Mouse (Mus musculus) lung, postnatal 0 days (tissue): ENCODE measurements at regions not wholly inside any gene's neighbourhood (a gene's known extent, or its start where the extent isn't known, plus 50 kb on each side); places are given as distances from the start of the nearest gene placed in this dataset.

Experiments
- ATAC-seq: fragments of 200-750 bp; cut with Nextera tagmentation; 2 replicates; pipeline ENCODE4 v1.8.0; 2017; ENCODE audit warnings: moderate library complexity
- DNase-seq: peaks from one replicate; pipeline ENCODE4 v3.0.0-alpha.2; 2016; ENCODE audit warnings: low spot score
- H3K27ac ChIP-seq: fragments of 300-500 bp; sonication (generic); 2 replicates; pipeline ENCODE4 v1.5.1; 2014; ENCODE audit warnings: antibody characterized with exemption, mild to moderate bottlenecking, low read length, mixed read lengths
- H3K27me3 ChIP-seq: fragments of 300-500 bp; sonication (generic); replicated peaks from 2 replicates; pipeline ENCODE4 v1.6.1; 2014; ENCODE audit warnings: low read length, mixed read lengths; ENCODE audit not compliant: insufficient read depth
- H3K36me3 ChIP-seq: fragments of 300-500 bp; sonication (generic); 2 replicates; pipeline ENCODE4 v1.6.1; 2014; ENCODE audit warnings: low read length, mixed read lengths; ENCODE audit not compliant: insufficient read depth
- H3K4me1 ChIP-seq: fragments of 300-500 bp; sonication (generic); 2 replicates; pipeline ENCODE4 v1.6.1; 2014; ENCODE audit warnings: antibody characterized with exemption, low read depth, low read length, mixed read lengths; ENCODE audit not compliant: insufficient read depth
- H3K4me2 ChIP-seq: fragments of 300-500 bp; sonication (generic); replicated peaks from 2 replicates; pipeline ENCODE4 v1.6.1; 2014; ENCODE audit warnings: low read depth, mild to moderate bottlenecking, low read length, moderate library complexity, mixed read lengths
- H3K4me3 ChIP-seq: fragments of 300-500 bp; sonication (generic); 2 replicates; pipeline ENCODE4 v1.5.1; 2014; ENCODE audit warnings: low read depth, low read length
- H3K9ac ChIP-seq: fragments of 300-500 bp; sonication (generic); replicated peaks from 2 replicates; pipeline ENCODE4 v1.6.1; 2014; ENCODE audit warnings: low read depth, mild to moderate bottlenecking
- H3K9me3 ChIP-seq: fragments of 300-500 bp; sonication (generic); 2 replicates; pipeline ENCODE4 v1.6.1; 2016; ENCODE audit warnings: low read length, mixed read lengths
- CTCF ChIP-seq: IDR thresholded peaks from 2 replicates; pipeline ENCODE4 v1.5.1; 2016; ENCODE audit warnings: antibody characterized with exemption, mild to moderate bottlenecking
- EP300 ChIP-seq: IDR thresholded peaks from 2 replicates; pipeline ENCODE4 v1.6.1; 2016; ENCODE audit warnings: antibody characterized with exemption, mild to moderate bottlenecking, control low read depth
- WGBS: fragments of 180-500 bp; shearing (Covaris S2); extraction: QIAGEN DNeasy Blood & Tissue Kit; methylation state at CpG from one replicate; pipeline ENCODE4 v1.1.7; 2014; 5-methylcytosine and 5-hydroxymethylcytosine counted together

- ATAC-seq: no peak
- no peak overlapping the region for H3K27ac ChIP-seq
- TF ChIP-seq EP300 (no peak), CTCF (0 out of 2 replicates have a peak, but pooled peaks have one; percentile 8)
- no peak overlapping the region for H3K4me3 ChIP-seq
- DNase-seq: no peak
- H3K9ac ChIP-seq: no peak overlapping the region
- WGBS: 69% methylated on average over 10 of the region's 10 CpGs
- no peaks in the 10 kb centered on the region for H3K9me3 ChIP-seq
- H3K36me3 ChIP-seq: no peaks in the 10 kb centered on the region
- peaks cover 4% of the 10 kb centered on the region; the same call in 1 of the 2 replicates for H3K4me1 ChIP-seq
- H3K4me2 ChIP-seq: no peak overlapping the region
- H3K27me3 ChIP-seq: no peaks in the 10 kb centered on the region
These were observed 144.5 kb upstream of the Dapk1 start for GRCm38 (mm10) chr13:60457277-60457676.

DNA sequence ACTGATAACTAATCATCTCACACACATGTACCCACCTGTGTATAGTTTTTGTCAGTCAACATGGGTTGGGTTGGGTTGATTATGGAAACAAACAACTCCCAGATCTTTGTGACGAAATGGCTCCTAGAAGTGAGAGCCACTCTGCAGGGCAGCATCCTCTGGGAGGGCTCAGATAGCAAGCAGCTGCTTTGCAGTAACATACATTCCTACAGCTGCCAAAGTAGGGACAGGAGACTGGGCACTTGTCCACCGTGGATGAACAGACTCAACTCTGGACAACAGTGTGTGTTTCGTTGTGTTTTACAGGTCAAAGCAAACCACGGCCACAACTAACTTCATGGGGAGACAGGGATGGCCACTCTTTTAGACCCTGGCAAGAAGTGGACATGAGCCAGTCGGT lies 142.7 kb upstream of the Dapk1 start:
- Histone ChIP-seq H3K4me2 (no peak overlapping the region), H3K9ac (no peak overlapping the region), H3K36me3 (no peaks in the 10 kb centered on the region), H3K27me3 (no peaks in the 10 kb centered on the region), H3K27ac (no peak overlapping the region), H3K4me3 (no peak overlapping the region), H3K9me3 (no peaks in the 10 kb centered on the region), H3K4me1 (peaks cover 4% of the 10 kb centered on the region; the same call in 1 of the 2 replicates)
- DNase-seq (no peak), ATAC-seq (no peak)
- 81% methylated on average over 5 of the region's 5 CpGs for WGBS
- TF ChIP-seq EP300: no peak
- no peak for TF ChIP-seq CTCF

DNA sequence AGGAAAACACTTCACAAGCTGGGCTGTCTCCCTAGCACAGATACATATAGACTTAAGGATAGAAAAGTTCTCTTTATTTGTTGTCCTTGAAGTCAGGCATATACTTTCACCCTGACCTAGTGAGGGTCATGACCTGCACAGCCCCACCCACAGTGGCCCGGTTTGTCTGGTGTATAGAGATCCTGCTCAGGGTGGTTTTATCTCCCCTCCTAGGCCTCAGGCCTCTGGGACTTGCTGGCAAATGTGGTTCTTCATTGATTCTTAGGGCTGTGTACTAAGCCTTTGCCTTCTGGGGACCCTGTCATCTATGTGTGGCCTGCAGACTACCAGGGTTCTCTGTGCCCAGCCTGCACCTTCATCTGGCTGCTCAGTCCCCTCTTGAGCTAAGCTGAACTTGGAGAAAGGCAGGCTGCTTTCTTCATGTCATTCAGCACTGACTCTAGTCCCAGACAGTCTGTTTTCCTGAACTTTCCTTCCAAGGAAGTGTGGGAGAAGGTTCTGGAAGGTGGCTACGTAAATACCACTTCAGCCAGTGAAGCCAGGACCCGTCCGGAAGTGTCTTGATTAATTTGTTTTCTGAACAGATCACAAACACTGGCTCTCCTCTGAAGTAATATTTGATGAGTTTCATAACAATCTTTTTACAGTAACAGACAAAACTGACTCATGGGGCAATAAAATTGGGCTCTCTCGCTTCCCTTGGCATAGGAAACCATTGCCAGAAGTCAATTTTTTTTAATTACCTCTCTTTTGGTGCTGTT lies 135.0 kb upstream of the Dapk1 start:
- no peak for TF ChIP-seq CTCF
- no peak for TF ChIP-seq EP300
- no peak overlapping the region for H3K27ac ChIP-seq
- ATAC-seq: no peak
- H3K27me3 ChIP-seq: no peaks in the 10 kb centered on the region
- no peaks in the 10 kb centered on the region for H3K36me3 ChIP-seq
- H3K4me2 ChIP-seq: no peak overlapping the region
- H3K4me1 ChIP-seq: no peaks in the 10 kb centered on the region
- H3K9ac ChIP-seq: no peak overlapping the region
- H3K9me3 ChIP-seq: no peaks in the 10 kb centered on the region
- no peak overlapping the region for H3K4me3 ChIP-seq
- DNase-seq: peak; percentile 18
- WGBS: 65% methylated on average over 5 of the region's 5 CpGs

DNA sequence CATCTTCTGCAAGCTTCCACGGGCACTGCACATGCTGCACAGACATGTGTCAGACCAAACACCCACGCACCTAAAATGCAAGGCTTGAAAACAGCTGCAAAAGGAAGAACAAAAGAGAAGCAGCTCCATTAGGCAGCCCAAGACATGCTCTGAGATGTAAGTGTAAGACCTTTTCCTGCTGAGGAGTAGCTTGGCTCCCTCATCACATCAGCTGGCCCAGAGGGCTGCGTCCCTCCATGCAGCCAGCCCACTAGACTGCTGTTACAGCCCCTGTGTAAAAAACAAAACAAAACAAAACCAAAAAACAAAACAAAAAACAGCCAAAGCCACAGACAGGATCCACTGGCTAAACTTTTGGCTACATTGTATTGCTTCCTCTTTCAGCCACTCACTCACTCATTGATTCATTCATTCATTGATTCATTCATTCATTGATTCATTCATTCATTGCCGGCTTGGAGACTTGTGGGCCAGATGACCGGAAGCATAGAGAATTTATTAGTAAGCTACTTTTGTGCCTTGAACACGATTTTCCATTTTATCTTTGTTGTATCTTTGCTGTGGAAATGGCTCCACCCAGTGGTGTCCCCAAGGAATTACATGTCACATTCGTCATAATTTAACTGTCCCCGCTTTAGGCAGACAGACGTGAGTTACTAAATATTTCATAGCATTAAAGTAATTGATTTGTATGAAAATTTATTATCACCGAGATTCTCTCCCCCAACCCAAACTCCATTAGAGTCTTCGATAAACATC lies 133.7 kb upstream of the Dapk1 start:
- no peaks in the 10 kb centered on the region for H3K4me1 ChIP-seq
- DNase-seq: peak; percentile 86
- H3K36me3 ChIP-seq: no peaks in the 10 kb centered on the region
- H3K27ac ChIP-seq: no peak overlapping the region
- no peak overlapping the region for H3K4me2 ChIP-seq
- 20% methylated on average over 11 of the region's 11 CpGs for WGBS
- no peak for ATAC-seq
- no peak overlapping the region for H3K4me3 ChIP-seq
- no peak overlapping the region for H3K9ac ChIP-seq
- TF ChIP-seq EP300 (no peak), CTCF (peak; percentile 91)
- H3K27me3 ChIP-seq: no peaks in the 10 kb centered on the region
- H3K9me3 ChIP-seq: no peaks in the 10 kb centered on the region

DNA sequence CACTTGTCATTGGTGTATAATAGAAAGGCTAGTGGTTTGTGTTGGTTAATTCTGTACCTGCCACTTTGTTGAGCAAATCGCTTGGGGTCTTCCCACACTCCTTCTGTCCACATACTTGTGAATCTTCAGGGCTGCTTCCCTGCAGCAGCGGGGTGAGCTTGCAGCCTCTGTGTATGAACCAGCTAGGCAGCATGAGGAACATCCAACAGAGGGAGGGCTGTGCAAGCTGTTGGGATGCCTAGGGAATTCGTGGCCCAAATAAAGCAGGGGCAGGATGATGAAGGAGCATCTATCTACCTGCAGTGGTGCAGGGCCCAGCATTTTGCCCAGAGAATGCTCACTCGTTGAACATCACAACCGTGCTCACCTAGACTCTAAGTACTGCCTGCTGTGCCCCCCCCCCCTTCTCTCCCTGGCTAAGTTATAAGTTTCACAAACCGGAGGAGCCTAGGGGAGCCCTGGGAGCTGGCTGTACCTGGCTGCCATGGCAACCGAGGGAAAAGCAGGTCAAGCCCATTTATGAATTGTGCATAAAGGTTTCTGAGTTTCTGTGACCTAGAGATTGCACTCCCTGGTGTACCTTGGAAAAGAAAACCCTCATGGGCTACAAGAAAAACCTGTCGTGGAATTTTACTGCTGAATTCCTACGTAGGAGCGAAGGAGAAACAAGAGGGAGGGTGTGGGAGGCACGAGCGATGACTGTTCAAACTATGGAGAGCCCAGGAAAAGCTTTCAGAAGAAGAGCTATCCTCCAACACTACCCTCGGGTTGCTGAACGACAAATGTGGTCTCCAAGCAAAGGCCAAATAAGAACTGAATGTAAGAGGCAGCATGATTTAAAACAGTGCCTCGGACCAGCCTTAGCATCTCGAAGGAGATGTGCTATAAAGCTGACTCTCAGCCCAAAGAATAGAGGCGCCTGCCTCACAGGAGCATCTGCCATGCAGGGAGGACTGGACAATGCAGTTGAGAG lies 131.0 kb upstream of the Dapk1 start:
- H3K36me3 ChIP-seq: no peaks in the 10 kb centered on the region
- no peaks in the 10 kb centered on the region for H3K9me3 ChIP-seq
- TF ChIP-seq EP300 (no peak), CTCF (no peak)
- no peak overlapping the region for H3K4me3 ChIP-seq
- no peak overlapping the region for H3K4me2 ChIP-seq
- ATAC-seq (no peak), DNase-seq (peak; percentile 23)
- no peak overlapping the region for H3K9ac ChIP-seq
- no peaks in the 10 kb centered on the region for H3K4me1 ChIP-seq
- whole genome bisulfite sequencing: 54% methylated on average over 17 of the region's 17 CpGs
- no peak overlapping the region for H3K27ac ChIP-seq
- H3K27me3 ChIP-seq: no peaks in the 10 kb centered on the region

DNA sequence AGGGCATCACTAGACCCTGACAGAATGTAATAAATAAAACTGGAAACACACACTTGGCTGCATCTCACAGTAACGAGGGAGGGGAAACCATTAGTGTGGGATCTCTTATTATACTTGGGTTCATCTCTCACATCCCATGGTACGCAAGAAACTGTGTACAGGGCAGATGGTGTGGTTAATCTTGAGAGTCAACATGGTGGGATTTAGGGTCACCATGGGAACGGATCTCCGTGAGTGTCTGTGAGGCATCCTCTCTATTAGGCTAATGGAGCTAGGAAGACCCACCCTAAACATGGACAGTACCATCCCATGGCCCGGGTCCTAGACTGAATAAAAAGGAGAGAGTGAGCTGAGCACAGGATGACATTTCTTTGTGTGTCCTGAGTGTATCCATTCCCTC lies 130.1 kb upstream of the Dapk1 start:
- Histone ChIP-seq H3K9me3 (no peaks in the 10 kb centered on the region), H3K4me1 (no peaks in the 10 kb centered on the region), H3K4me3 (no peak overlapping the region), H3K36me3 (no peaks in the 10 kb centered on the region), H3K27me3 (no peaks in the 10 kb centered on the region), H3K9ac (no peak overlapping the region), H3K27ac (no peak overlapping the region), H3K4me2 (no peak overlapping the region)
- no peak for TF ChIP-seq CTCF
- TF ChIP-seq EP300: no peak
- ATAC-seq (no peak), DNase-seq (no peak)
- 78% methylated on average over 5 of the region's 5 CpGs for WGBS
